Mouse (Mus musculus): ENCODE results near the gene Hdac5. TPM values are rescaled to one million over a fixed set of nuclear protein-coding genes. Genes with fewer than 3 reads are reported as not detected.

The Hdac5 gene
- polyA plus RNA-seq (2016; fragmentation: Nextera tagmentation; extraction: Ambion mirVana), result 104 and 106 TPM in 2 replicates

DNA sequence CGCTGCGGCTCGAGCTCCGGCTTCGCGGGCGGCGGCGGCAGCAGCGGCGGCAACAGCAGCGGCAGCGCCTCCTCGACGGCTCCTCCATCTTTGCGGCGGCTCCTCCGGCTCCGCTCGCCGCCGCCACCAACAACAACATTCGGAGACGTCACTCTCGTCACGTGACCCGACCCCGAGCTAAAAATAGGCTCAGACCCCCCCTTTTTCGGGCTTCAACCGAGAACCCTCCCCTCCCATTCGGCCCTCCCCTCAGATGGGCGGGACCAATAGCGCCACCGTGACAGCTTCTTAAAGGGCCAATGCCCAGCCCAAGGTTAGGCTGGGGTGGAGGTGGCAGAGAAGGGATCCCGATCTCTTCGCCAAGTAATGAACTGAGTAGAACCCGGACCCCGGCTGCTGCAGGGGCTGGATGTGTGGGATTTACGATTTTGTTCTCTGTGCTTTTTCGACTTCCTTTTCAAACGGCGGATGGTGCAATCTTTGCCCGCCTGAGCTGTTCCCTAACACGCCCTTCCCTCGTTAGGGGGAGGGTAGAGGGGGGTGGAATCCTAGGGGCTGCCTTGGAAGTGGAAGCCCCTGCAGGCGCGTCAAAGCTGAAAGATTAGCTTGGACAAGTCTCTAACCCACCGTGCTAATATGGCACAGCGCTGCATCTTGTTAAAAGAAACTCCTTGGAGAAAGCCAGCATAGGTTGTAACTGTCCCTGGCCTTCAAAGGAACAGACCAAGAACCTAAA lies at the start of gene Hdac5:
TSS of gene Hdac5 (minus strand) at position 161 of the 736 bp plus-strand sequence.
- Histone ChIP-seq H3K27me3 (replicated peaks) (no peaks in the 10 kb centered on the region), H3K27ac (peak within 1 kb of the TSS; percentile 89), H3K36me3 (0 out of 2 replicates have a peak, but pooled peaks cover under 1% of the 10 kb centered on the region), H3K9me3 (no peaks in the 10 kb centered on the region), H3K4me2 (replicated peaks) (peak within 1 kb of the TSS; percentile 87), H3K9ac (peak within 1 kb of the TSS; percentile 92), H3K4me3 (peak within 1 kb of the TSS; percentile 93), H3K4me1 (peaks cover 44% of the 10 kb centered on the region)
- under 1% methylated on average over 48 of the region's 49 CpGs for WGBS
- ATAC-seq (ENCODE audit: low FRiP score, low read depth), result peak; percentile 75

DNA sequence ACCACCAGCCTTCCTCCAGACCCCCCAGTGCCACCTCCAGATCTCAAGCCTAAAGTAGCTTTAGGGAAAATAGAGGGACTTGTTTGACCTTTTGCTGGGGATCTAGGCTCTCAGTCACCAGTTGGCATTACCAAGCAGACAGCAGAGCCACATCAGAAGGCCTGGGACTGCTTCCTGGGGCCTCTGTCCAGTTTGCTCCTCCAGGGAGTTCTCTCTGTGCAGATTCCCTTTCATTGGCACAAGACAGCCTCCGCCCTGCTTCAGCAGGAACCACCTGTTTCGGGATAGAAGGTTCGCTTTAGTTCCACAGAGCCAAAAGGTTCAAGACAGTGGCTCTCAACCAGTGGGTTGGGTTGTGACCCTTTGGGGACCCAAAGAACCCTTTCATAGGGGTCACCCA lies 49.6 kb upstream of the Hdac5 start:
- Histone ChIP-seq H3K4me3 (no peak overlapping the region), H3K9ac (no peak overlapping the region), H3K4me1 (peaks cover 9% of the 10 kb centered on the region), H3K9me3 (no peaks in the 10 kb centered on the region), H3K27me3 (replicated peaks) (peaks cover 5% of the 10 kb centered on the region), H3K36me3 (no peaks in the 10 kb centered on the region), H3K27ac (no peak overlapping the region), H3K4me2 (replicated peaks) (no peak overlapping the region)
- ATAC-seq (ENCODE audit: low FRiP score, low read depth), result no peak
- 95% methylated on average over 3 of the region's 3 CpGs for WGBS

- Histone ChIP-seq H3K4me3 (no peak overlapping the region), H3K36me3 (no peaks in the 10 kb centered on the region), H3K9ac (no peak overlapping the region), H3K4me1 (peaks cover 9% of the 10 kb centered on the region), H3K4me2 (replicated peaks) (no peak overlapping the region), H3K9me3 (no peaks in the 10 kb centered on the region), H3K27me3 (replicated peaks) (peaks cover 5% of the 10 kb centered on the region), H3K27ac (no peak overlapping the region)
- 68% methylated on average over 8 of the region's 12 CpGs for WGBS
- no peak for ATAC-seq (ENCODE audit: low FRiP score, low read depth)
Observed at GRCm38 (mm10) chr11:102277754-102278153, 47.8 kb upstream of the Hdac5 start.

GRCm38 (mm10) chr11:102276411-102276915 lies 46.5 kb upstream of the Hdac5 start:
- WGBS, result 2% methylated on average over 33 of the region's 33 CpGs
- H3K36me3 ChIP-seq, result no peaks in the 10 kb centered on the region
- H3K4me3 ChIP-seq, result peak overlapping the region; percentile 33
- ATAC-seq (ENCODE audit: low FRiP score, low read depth), result peak; percentile 37; the same call in 1 of the 2 replicates
- no peaks in the 10 kb centered on the region for H3K9me3 ChIP-seq
- H3K4me1 ChIP-seq, result peaks cover 9% of the 10 kb centered on the region
- H3K27ac ChIP-seq, result no peak overlapping the region
- peak overlapping the region; percentile 79 for H3K4me2 ChIP-seq (replicated peaks)
- peak overlapping the region; percentile 43 for H3K9ac ChIP-seq
- peaks cover 5% of the 10 kb centered on the region for H3K27me3 ChIP-seq (replicated peaks)

DNA sequence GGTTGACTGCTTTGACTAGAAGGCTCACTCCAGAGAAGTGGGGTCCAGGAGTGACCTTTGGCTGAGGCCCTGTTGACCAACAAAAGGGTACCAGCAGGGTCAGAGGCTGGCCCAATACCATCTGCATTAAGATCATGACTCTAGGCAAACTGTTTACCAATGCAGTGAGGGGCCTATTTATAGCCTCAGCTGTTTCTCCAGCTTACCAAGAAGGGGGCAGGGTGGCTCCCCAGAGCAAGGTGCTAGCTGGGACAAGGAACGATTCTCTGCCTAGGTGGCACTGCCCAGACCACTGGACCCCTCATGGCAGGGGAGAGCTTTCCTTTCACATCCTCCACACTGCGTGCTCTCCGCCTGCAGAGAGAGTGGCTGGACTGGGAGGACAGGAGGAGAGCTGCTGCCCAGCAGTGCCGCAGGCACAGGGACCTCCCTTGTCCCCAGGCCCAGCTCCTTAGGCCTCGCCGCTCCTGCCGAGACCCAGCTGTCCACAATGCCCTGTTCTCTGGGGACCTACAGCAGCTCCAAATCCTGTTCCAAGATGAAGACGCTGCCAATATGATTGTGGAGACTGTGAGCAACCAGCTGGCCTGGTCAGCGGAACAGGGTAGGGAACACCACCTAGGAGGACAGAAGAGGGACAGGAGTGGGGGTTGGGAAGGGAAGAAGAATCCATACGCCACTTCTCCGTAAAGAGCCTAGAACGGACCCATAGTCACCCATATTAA lies 38.7 kb upstream of the Hdac5 start, which contains the start of gene Asb16:
TSS of gene Asb16 (plus strand) at position 224 of the 725 bp plus-strand sequence.
- ATAC-seq (ENCODE audit: low FRiP score, low read depth), result no peak
- Histone ChIP-seq H3K4me1 (peaks cover 4% of the 10 kb centered on the region; the same call in 1 of the 2 replicates), H3K27me3 (replicated peaks) (no peaks in the 10 kb centered on the region), H3K4me3 (no peak within 1 kb of the TSS), H3K9ac (no peak within 1 kb of the TSS), H3K4me2 (replicated peaks) (no peak within 1 kb of the TSS), H3K9me3 (no peaks in the 10 kb centered on the region), H3K36me3 (peaks cover 3% of the 10 kb centered on the region; the same call in 1 of the 2 replicates), H3K27ac (no peak within 1 kb of the TSS)
- 84% methylated on average over 12 of the region's 12 CpGs for WGBS

DNA sequence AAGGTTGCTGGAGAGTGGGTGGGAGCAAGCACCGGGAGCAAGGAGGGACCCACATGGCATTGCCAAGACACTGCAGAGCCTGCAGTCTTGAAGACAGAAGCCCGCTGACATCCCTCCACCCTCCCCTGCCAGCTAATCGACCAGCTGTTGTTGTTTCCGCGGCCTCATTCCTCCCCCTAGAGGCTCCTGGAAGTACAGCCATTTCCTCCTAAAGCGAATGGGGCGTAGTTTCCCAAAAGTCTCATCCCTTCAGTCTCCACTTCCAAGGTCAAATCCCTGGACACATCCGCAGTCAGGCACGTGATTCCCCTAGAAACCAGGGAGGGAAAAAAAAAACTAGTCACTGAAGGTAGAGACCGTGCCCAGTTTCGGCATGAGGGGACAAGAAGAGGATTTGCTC lies 37.5 kb upstream of the Hdac5 start:
- Histone ChIP-seq H3K27me3 (replicated peaks) (no peaks in the 10 kb centered on the region), H3K4me1 (peaks cover 4% of the 10 kb centered on the region; the same call in 1 of the 2 replicates), H3K36me3 (peaks cover 3% of the 10 kb centered on the region; the same call in 1 of the 2 replicates), H3K4me2 (replicated peaks) (0 out of 2 replicates have a peak overlapping the region, but pooled peaks have one; percentile 17), H3K9me3 (no peaks in the 10 kb centered on the region), H3K27ac (no peak overlapping the region), H3K9ac (no peak overlapping the region), H3K4me3 (no peak overlapping the region)
- 8% methylated on average over 11 of the region's 11 CpGs for WGBS
- 0 out of 2 replicates have a peak, but pooled peaks have one; percentile 56 for ATAC-seq (ENCODE audit: low FRiP score, low read depth)

DNA sequence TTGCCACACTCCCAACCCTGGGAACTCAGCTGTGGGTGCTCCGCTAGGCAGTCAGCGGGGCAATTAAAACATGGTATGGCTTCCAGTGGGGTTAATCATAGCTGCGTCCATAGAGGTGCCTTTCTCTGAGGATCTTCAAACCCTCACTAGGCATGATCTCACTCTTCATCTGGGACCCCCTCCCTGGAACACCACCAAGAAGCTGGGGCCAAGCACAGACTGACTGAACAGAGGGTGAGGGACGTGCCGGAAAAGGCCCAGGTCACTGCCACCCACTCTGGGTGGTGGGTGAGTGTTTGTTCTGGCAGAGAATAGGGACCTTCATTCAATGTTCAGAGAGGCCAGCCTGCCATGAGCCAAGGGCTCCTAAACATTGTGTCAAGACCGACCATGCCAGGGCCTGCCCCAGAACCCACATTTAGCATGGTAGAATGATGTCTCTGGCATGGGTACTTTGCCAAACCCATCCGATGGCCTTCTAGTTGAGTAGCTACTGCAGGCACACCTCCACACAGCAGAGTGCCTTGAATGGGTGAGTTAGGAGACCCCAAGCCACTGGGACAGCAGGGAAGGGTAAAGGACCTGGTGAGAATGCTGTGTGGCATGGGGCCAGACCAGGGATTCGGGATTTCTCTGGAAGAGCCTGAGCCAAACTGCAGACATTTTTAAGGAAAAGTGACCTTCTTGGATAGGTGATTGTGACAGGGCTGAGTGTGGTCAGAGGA lies 36.8 kb upstream of the Hdac5 start:
- ATAC-seq (ENCODE audit: low FRiP score, low read depth), result no peak
- H3K9me3 ChIP-seq, result no peaks in the 10 kb centered on the region
- H3K27me3 ChIP-seq (replicated peaks), result no peaks in the 10 kb centered on the region
- no peak overlapping the region for H3K4me3 ChIP-seq
- no peak overlapping the region for H3K27ac ChIP-seq
- H3K9ac ChIP-seq, result 0 out of 2 replicates have a peak overlapping the region, but pooled peaks have one; percentile 8
- 86% methylated on average over 8 of the region's 8 CpGs for WGBS
- peaks cover 5% of the 10 kb centered on the region; the same call in 1 of the 2 replicates for H3K36me3 ChIP-seq
- 0 out of 2 replicates have a peak overlapping the region, but pooled peaks have one; percentile 17 for H3K4me2 ChIP-seq (replicated peaks)
- peaks cover 4% of the 10 kb centered on the region; the same call in 1 of the 2 replicates for H3K4me1 ChIP-seq

DNA sequence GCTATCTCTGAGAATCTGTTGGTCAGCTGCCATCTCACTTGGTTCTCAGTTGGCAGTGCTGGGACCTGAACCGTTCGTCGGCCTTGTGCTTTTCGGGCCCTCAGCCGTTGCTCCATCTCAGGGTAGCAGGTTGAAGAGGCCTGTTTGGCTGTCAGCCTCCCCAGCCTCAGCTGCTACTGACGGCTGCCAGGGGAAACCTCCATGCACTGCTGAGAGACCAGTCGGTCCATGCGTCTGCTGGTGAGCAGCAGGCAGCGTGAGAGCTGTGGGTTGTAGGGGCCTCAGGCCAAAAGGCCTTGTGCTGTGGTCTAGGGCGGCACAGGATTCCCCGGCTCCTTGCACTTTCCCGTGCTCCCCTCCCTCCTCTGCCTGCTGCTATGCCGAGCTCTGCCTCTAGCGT lies 35.9 kb upstream of the Hdac5 start:
- Histone ChIP-seq H3K36me3 (peaks cover 5% of the 10 kb centered on the region; the same call in 1 of the 2 replicates), H3K27ac (no peak overlapping the region), H3K9me3 (no peaks in the 10 kb centered on the region), H3K4me3 (no peak overlapping the region), H3K4me2 (replicated peaks) (no peak overlapping the region), H3K9ac (no peak overlapping the region), H3K4me1 (peaks cover 4% of the 10 kb centered on the region; the same call in 1 of the 2 replicates), H3K27me3 (replicated peaks) (no peaks in the 10 kb centered on the region)
- no peak for ATAC-seq (ENCODE audit: low FRiP score, low read depth)
- WGBS, result 73% methylated on average over 14 of the region's 14 CpGs

GRCm38 (mm10) chr11:102263211-102263610 lies 33.2 kb upstream of the Hdac5 start:
- peaks cover 4% of the 10 kb centered on the region; the same call in 1 of the 2 replicates for H3K4me1 ChIP-seq
- WGBS, result 95% methylated on average over 7 of the region's 7 CpGs
- H3K9me3 ChIP-seq, result no peaks in the 10 kb centered on the region
- no peaks in the 10 kb centered on the region for H3K27me3 ChIP-seq (replicated peaks)
- H3K4me2 ChIP-seq (replicated peaks), result no peak overlapping the region
- H3K27ac ChIP-seq, result no peak overlapping the region
- ATAC-seq (ENCODE audit: low FRiP score, low read depth), result no peak
- no peak overlapping the region for H3K9ac ChIP-seq
- peaks cover 12% of the 10 kb centered on the region for H3K36me3 ChIP-seq
- H3K4me3 ChIP-seq, result no peak overlapping the region

GRCm38 (mm10) chr11:102258521-102258920 lies 28.6 kb upstream of the Hdac5 start:
- H3K36me3 ChIP-seq, result peaks cover 21% of the 10 kb centered on the region
- H3K9me3 ChIP-seq, result no peaks in the 10 kb centered on the region
- no peaks in the 10 kb centered on the region for H3K27me3 ChIP-seq (replicated peaks)
- peaks cover 4% of the 10 kb centered on the region for H3K4me1 ChIP-seq
- ATAC-seq (ENCODE audit: low FRiP score, low read depth), result no peak
- H3K4me2 ChIP-seq (replicated peaks), result no peak overlapping the region
- 88% methylated on average over 3 of the region's 3 CpGs for WGBS
- no peak overlapping the region for H3K4me3 ChIP-seq
- no peak overlapping the region for H3K9ac ChIP-seq
- H3K27ac ChIP-seq, result no peak overlapping the region

DNA sequence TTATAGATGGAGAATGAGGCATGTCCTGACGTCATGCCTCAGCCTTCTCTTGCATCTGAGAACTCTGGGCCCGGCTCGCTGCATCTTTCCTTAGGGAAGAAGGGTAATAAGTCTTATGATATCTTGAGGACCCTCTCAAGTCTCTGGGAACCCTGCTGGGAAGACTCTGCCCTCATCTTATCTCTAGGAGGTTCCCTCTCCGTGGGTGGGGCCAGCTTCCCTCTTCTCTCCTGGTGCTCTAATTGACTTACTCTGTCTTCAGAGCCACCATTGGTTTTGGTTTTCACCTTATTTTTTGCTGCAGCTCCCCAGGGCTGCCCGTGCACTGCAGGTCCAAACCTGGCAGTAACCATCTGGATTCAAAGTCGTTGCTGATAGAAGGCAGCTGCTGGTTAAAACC lies 28.1 kb upstream of the Hdac5 start:
- Histone ChIP-seq H3K27ac (no peak overlapping the region), H3K4me2 (replicated peaks) (no peak overlapping the region), H3K4me3 (no peak overlapping the region), H3K9me3 (no peaks in the 10 kb centered on the region), H3K27me3 (replicated peaks) (no peaks in the 10 kb centered on the region), H3K4me1 (peaks cover 4% of the 10 kb centered on the region), H3K9ac (no peak overlapping the region), H3K36me3 (peaks cover 21% of the 10 kb centered on the region)
- 87% methylated on average over 6 of the region's 6 CpGs for WGBS
- ATAC-seq (ENCODE audit: low FRiP score, low read depth), result no peak
